Mouse (Mus musculus) testis, postnatal 10 days (tissue): ENCODE results near the gene Mtus2.

Experiments
- DNase-seq: peaks from one replicate; pipeline ENCODE4 v3.0.0; 2021; ENCODE audit warnings: low spot score

Gene Mtus2

GRCm38 (mm10) chr5:148185898-148186297 is 228.8 kb downstream of the Mtus2 start:
- no peak for DNase-seq

GRCm38 (mm10) chr5:148191416-148191815 is 234.3 kb downstream of the Mtus2 start:
- no peak for DNase-seq

- no peak for DNase-seq
These were observed 254.7 kb downstream of the Mtus2 start for GRCm38 (mm10) chr5:148211831-148212230.

DNA sequence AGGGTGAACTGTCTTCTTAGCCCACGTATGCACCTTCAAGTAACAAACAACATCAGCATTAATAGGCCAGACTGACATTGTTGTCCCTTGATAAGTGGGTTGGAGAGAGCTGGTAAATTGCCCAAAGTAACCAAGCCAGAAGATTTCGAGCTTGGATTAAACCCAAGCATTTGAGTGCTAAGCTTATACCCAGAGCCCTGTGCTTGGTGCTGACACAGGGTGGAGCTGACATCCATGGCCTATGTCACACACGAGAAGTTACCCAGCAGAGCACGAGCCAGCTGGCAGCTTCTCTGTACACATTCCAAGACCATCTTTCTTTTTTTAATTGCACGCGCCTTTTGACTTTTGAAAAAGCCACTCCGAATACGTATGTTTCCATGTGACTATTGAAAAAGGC is 259.7 kb downstream of the Mtus2 start:
- peak; percentile 20 for DNase-seq

DNA sequence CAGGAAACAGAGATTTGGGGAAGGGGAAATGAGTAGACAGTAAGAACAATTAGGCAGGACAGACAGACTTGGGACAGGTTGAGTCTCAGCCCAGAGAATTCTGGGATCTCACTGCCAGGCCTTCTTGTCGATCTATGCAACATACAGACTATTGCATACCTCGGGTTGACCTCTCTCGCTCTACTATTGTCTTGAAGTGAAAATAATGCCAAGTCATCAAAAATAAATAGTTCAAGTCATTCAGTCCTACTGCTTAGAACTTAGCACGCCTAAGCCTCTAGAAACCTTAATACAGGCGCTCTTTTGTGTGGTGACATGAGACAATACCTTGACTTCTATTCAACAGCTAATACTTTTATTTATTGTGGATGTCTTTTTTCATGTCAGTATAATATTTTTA is 265.8 kb downstream of the Mtus2 start:
- DNase-seq, result peak; percentile 12

GRCm38 (mm10) chr5:148224004-148224403 is 266.9 kb downstream of the Mtus2 start:
- DNase-seq, result peak; percentile 31

DNA sequence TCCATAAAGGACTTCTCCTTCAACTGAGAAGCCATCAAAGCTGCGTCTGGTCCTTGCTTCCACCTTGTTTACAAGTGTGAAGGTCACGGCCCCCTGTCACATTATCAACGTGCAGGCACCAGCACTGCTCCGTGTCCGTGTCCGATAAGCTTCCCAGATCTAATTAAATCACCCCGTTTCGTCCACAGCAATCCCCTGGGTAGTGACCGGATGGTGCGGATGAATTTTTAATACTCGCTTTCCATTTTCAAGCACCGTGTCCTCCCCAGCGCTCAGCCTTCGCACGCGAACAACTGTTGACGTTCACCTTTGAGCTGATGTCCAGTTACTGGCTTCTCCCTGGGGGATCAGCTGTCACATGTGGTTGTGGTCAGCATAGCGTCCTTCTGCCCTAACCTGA is 276.6 kb downstream of the Mtus2 start:
- peak; percentile 31 for DNase-seq

DNA sequence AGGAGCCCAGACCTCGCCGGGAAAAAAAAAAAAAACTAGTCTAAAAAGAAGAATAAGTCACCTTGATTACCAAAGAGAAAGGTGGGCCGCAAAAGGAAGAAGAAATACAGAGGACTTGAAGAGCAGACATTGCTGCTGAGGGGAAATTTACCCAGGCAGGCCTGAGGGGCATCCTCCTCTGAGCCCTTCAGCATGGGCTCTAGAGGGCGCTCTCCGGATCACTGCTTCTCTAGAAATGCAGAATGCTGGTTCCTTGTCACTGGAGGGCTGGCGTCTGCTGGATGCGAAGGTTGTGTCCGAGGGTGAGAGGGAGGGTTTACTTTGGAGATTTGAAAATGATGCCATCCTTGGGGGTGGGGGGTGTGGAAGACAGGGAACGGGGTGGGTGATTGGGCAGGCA is 279.5 kb downstream of the Mtus2 start:
- peak; percentile 44 for DNase-seq

DNA sequence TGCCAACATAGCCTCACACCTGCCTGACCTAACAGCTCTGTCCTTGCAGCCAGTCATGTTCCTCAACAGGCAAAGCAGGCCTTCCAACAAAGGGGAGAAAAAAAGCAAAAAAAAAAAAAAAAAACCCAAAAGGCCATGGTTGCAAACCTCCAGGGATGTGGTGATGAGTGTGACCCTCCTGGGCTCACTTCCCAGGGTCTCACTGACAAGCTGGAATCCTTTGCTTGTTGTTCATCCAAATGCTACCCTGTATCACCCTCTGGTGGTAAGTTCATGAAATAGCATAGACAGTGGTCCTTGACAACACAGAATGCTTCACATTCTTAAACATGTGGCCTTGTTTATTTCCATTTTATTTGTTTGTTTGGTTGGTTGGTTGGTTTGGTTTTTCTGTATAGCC is 281.9 kb downstream of the Mtus2 start:
- DNase-seq, result peak; percentile 35

GRCm38 (mm10) chr5:148239757-148240156 is 282.6 kb downstream of the Mtus2 start:
- DNase-seq, result peak; percentile 26

DNA sequence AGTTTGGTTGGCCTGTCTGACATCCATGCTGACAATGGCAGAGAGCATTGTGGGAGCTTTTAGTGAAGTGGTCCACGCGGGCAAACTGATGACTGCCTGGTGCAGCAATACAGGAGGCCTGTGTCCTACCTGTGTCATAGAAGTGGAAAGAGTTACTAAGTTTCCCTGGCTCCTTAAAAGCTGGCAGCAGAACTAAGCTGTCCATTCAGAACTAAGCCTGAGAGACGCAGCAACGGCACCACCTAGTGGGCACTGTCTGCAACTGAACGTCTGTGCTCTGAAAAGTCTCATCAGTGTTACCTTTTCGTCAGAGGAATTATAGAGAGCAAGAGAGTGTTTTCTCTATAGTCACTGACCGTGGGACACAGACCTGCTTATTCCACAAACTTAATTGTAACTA is 284.8 kb downstream of the Mtus2 start:
- peak; percentile 83 for DNase-seq

DNA sequence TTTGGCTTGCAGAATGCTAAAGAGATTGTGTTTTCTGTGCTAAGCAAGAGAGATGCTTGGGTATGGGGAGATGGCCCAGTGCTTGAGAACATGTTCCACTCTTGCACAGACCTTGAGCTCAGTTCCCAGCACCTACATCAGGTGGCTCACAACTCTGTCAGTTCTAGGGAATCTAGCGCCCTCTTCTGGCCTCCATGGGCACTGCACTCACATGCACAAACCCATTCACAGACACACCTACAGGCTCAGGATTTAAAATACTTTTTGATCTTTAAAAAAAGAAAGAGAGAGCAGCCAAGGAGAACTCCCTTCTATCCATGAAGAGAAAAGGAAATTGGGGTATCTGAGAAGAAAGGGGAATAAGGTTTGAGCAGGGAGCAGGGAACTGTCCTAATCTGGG is 287.4 kb downstream of the Mtus2 start:
- DNase-seq, result peak; percentile 42

GRCm38 (mm10) chr5:148245386-148245785 is 288.3 kb downstream of the Mtus2 start:
- DNase-seq, result peak; percentile 34

GRCm38 (mm10) chr5:148248236-148248635 is 291.1 kb downstream of the Mtus2 start:
- peak; percentile 12 for DNase-seq

GRCm38 (mm10) chr5:148251847-148252246 is 294.7 kb downstream of the Mtus2 start:
- DNase-seq, result no peak

- no peak for DNase-seq
These were observed 304.9 kb downstream of the Mtus2 start for GRCm38 (mm10) chr5:148262016-148262415.

- peak; percentile 44 for DNase-seq
These were observed 307.9 kb downstream of the Mtus2 start for GRCm38 (mm10) chr5:148264819-148265707.

DNA sequence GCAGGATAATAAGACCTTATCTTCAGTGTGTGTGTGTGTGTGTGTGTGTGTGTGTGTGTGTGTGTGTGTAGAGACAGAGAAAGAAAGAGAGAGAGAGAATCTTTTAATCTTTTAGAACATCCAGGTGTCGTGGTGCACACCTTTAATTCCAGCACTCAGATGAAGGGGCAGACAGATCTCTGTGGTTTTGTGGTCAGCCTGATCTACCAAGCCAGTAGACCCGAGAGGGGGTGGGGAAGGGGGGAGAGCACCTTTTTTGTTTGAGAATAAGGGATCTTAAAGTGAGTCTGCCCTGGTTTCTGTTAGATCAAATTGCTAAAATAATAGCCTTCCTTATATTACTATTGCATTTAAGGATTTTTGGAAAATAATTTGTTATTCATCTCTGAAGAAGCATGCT is 309.7 kb downstream of the Mtus2 start:
- no peak for DNase-seq

- no peak for DNase-seq
These were observed 310.3 kb downstream of the Mtus2 start for GRCm38 (mm10) chr5:148267446-148267845.

- no peak for DNase-seq
These were observed 314.9 kb downstream of the Mtus2 start for GRCm38 (mm10) chr5:148272065-148272464.

DNA sequence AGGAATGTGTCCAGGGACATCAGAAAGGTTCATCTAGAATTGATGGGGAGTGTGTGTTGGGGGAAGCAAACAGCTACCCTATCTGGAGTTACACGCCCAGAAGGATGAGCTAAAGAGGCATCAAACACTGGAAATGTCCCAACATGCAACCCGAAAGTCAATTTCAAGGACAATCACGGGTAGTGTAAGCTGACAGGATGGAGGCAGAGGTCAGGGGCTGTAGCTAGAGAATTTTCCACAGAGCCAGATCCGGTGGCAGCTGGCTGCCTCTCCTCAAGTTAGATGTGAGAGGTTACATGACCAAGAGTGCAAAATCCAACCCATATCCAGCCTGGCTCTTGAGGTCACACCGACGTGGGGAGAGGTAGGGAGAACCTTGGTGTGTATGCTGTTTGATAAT is 315.7 kb downstream of the Mtus2 start:
- no peak for DNase-seq

DNA sequence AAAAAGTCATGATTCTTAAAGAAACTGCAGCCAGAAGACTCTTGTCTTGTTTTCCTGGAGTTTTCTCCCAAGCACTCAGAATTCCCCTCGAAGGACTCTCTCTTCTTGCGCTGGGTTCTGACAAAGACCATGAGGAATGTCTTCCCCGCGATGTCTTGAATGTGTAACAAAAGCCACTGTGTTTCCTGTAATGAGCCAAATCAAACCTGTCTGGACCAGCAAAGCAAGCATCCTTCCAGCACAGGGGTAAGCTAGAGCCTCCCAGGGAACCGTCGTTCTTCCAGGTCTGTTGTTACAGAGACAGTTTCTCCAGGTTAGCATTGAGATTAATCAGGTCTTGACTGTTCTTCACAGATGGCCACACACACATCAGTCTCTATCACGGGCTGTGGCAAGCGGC is 321.1 kb downstream of the Mtus2 start:
- DNase-seq, result no peak

DNA sequence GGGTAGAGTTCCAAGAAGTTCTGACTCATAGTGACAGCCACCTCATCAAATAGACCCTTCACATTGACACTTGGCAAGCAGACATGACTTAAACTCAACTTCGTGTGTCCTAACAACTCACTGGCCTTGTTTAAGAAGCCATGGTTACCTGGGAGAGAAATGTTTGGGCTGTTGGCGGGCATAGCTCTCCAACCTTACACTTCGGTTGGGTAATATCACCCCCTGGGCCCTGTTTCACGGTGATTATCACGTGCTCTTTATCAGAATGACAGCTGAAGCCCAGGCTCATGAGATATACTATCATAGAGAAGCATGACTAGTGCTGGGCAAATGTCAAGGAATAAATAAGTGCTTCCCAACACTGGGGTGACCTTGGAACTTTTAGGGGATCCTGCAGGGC is 323.2 kb downstream of the Mtus2 start:
- DNase-seq, result no peak

DNA sequence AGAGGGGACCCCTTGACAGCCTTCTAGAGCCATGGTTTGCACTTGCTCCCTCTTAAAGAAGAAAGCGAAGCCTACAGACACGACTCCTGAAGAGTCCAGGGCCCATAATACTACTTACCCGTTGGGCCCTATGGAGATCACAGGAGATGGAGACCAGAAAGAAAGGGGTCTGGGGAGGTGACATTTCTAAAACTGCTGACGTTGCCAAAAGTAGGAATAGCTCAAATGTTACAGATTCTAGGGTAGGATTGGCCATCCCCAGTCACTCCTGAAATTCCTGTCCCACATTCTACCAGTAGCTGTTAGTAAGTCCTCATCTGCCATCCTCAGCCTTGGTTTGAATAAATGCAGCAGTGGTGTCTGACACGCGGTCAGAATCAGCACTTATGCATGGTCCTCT is 325.0 kb downstream of the Mtus2 start:
- DNase-seq, result no peak
